Mouse (Mus musculus) ES-Bruce4 (cell line): ENCODE results near the gene Cyp2c23.

ENCODE experiments used
- CTCF ChIP-seq: IDR thresholded peaks from one replicate; pipeline ENCODE4 v1.8.1; 2011; ENCODE audit warnings: low read depth, low read length
- EP300 ChIP-seq: IDR thresholded peaks from 2 replicates; pipeline ENCODE4 v1.6.1; 2011; ENCODE audit warnings: low read depth, low read length; ENCODE audit not compliant: insufficient read depth
- POLR2A ChIP-seq: IDR thresholded peaks from one replicate; pipeline ENCODE4 v1.8.1; 2011; ENCODE audit warnings: low read length; ENCODE audit not compliant: insufficient read depth

GRCm38 (mm10) chr19:44024921-44025585 lies 4.0 kb downstream of the Cyp2c23 start:
- TF ChIP-seq POLR2A, result no peak
- TF ChIP-seq CTCF, result no peak
- TF ChIP-seq EP300, result no peak
